Mouse (Mus musculus) forebrain, postnatal 0 days (tissue): ENCODE data around the gene Pitpna. TPM values are rescaled to one million over a fixed set of nuclear protein-coding genes. Genes with fewer than 3 reads are reported as not detected.
A peak's percentile ranks its signal among the peaks of the same experiment; 100 is the strongest.

Source experiments
- ATAC-seq: fragments of 200-750 bp; cut with Nextera tagmentation; 2 replicates; pipeline ENCODE4 v1.8.0; 2017; ENCODE audit warnings: mild to moderate bottlenecking, moderate library complexity
- DNase-seq: peaks from one replicate; pipeline ENCODE4 v3.0.0-alpha.2; 2015
- H3K27ac ChIP-seq: fragments of 300-500 bp; sonication (generic); 2 replicates; pipeline ENCODE4 v1.5.1; 2014; ENCODE audit warnings: low read depth, mild to moderate bottlenecking, antibody characterized with exemption, low read length, moderate library complexity, mixed read lengths
- H3K27me3 ChIP-seq: fragments of 300-500 bp; sonication (generic); 2 replicates; pipeline ENCODE4 v1.6.1; 2014; ENCODE audit warnings: mild to moderate bottlenecking, low read length, mixed read lengths; ENCODE audit not compliant: insufficient read depth
- H3K36me3 ChIP-seq: fragments of 300-500 bp; sonication (generic); 2 replicates; pipeline ENCODE4 v1.6.1; 2014; ENCODE audit warnings: mild to moderate bottlenecking, moderate library complexity; ENCODE audit not compliant: insufficient read depth
- H3K4me1 ChIP-seq: fragments of 300-500 bp; sonication (generic); 2 replicates; pipeline ENCODE4 v1.6.1; 2014; ENCODE audit warnings: antibody characterized with exemption; ENCODE audit not compliant: insufficient read depth
- H3K4me2 ChIP-seq: fragments of 300-500 bp; sonication (generic); 2 replicates; pipeline ENCODE4 v1.6.1; 2014; ENCODE audit warnings: low read depth, mild to moderate bottlenecking, moderate library complexity
- H3K4me3 ChIP-seq: fragments of 300-500 bp; sonication (generic); 2 replicates; pipeline ENCODE4 v1.5.1; 2014; ENCODE audit warnings: low read depth, low read length, mixed read lengths
- H3K9ac ChIP-seq: fragments of 300-500 bp; sonication (generic); 2 replicates; pipeline ENCODE4 v1.6.1; 2014; ENCODE audit warnings: mild to moderate bottlenecking
- H3K9me3 ChIP-seq: fragments of 300-500 bp; sonication (generic); 2 replicates; pipeline ENCODE4 v1.6.1; 2016; ENCODE audit warnings: low read length
- CTCF ChIP-seq: sonication (generic); IDR thresholded peaks from 2 replicates; pipeline ENCODE4 v1.5.1; 2016; ENCODE audit warnings: antibody characterized with exemption, control low read depth, low read depth
- WGBS: fragments of 180-500 bp; shearing (Covaris S2); extraction: QIAGEN DNeasy Blood & Tissue Kit; methylation state at CpG from one replicate; pipeline ENCODE4 v1.1.7; 2014; 5-methylcytosine and 5-hydroxymethylcytosine counted together
- polyA plus RNA-seq: library from polyadenylated mRNA; unstranded; fragments of >200 nt; fragmentation: Nextera tagmentation; extraction: Ambion mirVana; gene quantifications from 2 replicates; pipeline ENCODE4 v1.2.1, GENCODE M21; 2015
- total RNA-seq: library from RNA; depleted of rRNA; stranded (reverse); fragments of >200 nt; gene quantifications from 2 replicates; pipeline ENCODE4 v1.2.3, GENCODE M21; 2014

The Pitpna gene
- total and polyA plus RNA-seq, 2 experiments from 2014 or later, result 95.7 to 101 TPM

- Histone ChIP-seq H3K4me2 (no peak overlapping the region), H3K9ac (no peak overlapping the region), H3K27ac (no peak overlapping the region), H3K4me1 (peaks cover 3% of the 10 kb centered on the region; the same call in 1 of the 2 replicates), H3K27me3 (no peaks in the 10 kb centered on the region), H3K9me3 (no peaks in the 10 kb centered on the region), H3K36me3 (peaks cover 30% of the 10 kb centered on the region), H3K4me3 (no peak overlapping the region)
- no peak for DNase-seq
- ATAC-seq, result no peak
- TF ChIP-seq CTCF, result no peak
- WGBS, result 75% methylated on average over 13 of the region's 14 CpGs
Measured at GRCm38 (mm10) chr11:75571126-75571990, 16.5 kb upstream of the Pitpna start.

- no peak overlapping the region for H3K4me3 ChIP-seq
- H3K4me2 ChIP-seq, result no peak overlapping the region
- no peak overlapping the region; the same call in 1 of the 2 replicates for H3K9ac ChIP-seq
- H3K27me3 ChIP-seq, result no peaks in the 10 kb centered on the region
- WGBS, result 18% methylated on average over 10 of the region's 10 CpGs
- peaks cover 3% of the 10 kb centered on the region; the same call in 1 of the 2 replicates for H3K4me1 ChIP-seq
- no peak for TF ChIP-seq CTCF
- no peak for DNase-seq
- H3K27ac ChIP-seq, result peak overlapping the region; percentile 50; the same call in 1 of the 2 replicates
- peaks cover 24% of the 10 kb centered on the region for H3K36me3 ChIP-seq
- ATAC-seq, result no peak
- no peaks in the 10 kb centered on the region for H3K9me3 ChIP-seq
Measured at GRCm38 (mm10) chr11:75572301-75572791, 15.6 kb upstream of the Pitpna start.

DNA sequence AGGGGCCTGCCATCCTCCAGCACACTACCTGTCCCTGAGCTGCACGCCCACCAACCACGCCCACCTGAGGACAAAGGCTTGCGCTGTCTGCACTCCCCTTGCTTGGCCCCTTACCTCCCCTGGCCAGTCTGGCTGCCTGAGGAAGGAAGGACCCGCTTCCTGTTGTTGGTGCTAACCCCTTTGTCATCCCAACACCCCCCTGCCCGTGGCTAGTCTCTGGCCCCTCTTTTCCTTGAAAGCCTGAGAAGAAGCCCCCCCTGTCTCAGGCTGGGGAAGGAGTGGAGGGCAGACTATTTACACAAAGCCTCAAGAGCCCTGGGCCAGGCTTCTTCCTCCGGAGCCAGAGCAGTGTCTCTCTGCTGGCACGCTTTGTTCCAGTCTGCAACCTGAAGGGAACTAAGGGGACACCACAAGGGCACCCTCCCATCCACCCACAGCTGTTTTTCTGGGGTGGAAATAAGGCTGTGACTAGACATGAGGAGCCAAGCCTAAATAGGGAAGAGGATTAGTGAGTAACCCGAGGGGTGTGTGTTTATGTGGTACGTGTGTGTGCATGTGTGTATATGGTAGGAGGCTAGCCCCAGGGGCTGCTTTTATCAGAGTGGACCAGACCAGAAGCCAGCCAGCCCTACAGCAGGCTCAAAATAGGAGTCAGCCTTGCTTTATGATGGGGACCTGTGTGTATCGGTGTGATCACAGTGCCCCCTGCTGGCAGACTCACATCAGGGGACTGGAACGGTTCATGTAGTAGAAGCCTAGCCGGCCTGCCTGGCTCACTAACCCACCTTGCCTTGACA, 14.8 kb upstream of the Pitpna start:
- Histone ChIP-seq H3K4me1 (peaks cover 3% of the 10 kb centered on the region; the same call in 1 of the 2 replicates), H3K9ac (peak overlapping the region; percentile 25; the same call in 1 of the 2 replicates), H3K9me3 (no peaks in the 10 kb centered on the region), H3K36me3 (peaks cover 22% of the 10 kb centered on the region), H3K4me2 (no peak overlapping the region), H3K4me3 (no peak overlapping the region), H3K27ac (peak overlapping the region; percentile 50; the same call in 1 of the 2 replicates), H3K27me3 (no peaks in the 10 kb centered on the region)
- TF ChIP-seq CTCF, result peak; percentile 95
- DNase-seq (peak; percentile 93), ATAC-seq (peak; percentile 97)
- 5% methylated on average over 12 of the region's 12 CpGs for WGBS

GRCm38 (mm10) chr11:75574378-75575123, 13.3 kb upstream of the Pitpna start:
- Histone ChIP-seq H3K9me3 (no peaks in the 10 kb centered on the region), H3K4me3 (no peak overlapping the region), H3K9ac (no peak overlapping the region), H3K4me2 (no peak overlapping the region), H3K4me1 (peaks cover 3% of the 10 kb centered on the region; the same call in 1 of the 2 replicates), H3K27ac (no peak overlapping the region), H3K36me3 (peaks cover 7% of the 10 kb centered on the region), H3K27me3 (no peaks in the 10 kb centered on the region)
- no peak for TF ChIP-seq CTCF
- DNase-seq (no peak), ATAC-seq (no peak)
- WGBS, result 78% methylated on average over 5 of the region's 5 CpGs

DNA sequence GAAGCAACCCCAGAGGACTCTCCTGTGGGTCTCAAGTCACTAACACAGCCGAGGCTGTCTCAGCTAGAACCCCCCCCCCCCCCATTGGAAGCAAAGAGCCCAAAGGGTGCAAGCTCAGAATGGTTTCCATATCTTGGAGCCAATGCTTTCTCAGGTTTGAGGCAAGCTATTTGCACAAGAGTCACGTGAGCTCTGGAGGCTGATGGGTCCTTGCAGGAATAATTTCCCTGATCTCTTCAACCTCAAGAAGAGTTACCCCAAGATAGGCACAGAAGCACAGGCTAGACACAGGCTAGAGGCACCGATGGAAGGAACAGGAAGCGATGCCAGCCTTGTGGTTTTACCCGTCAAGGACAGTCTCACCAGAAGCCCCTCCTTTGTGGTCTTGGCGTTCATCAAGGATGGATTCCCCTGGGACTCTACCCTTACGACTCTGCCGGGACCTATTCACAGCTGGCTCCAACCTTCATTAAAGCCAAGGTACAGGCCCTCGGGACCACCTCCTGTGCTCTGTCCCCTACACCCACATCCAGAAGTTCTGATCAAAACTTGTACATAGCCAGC, 12.3 kb upstream of the Pitpna start:
- H3K27ac ChIP-seq, result no peak overlapping the region
- H3K36me3 ChIP-seq, result peaks cover under 1% of the 10 kb centered on the region; the same call in 1 of the 2 replicates
- no peak overlapping the region for H3K4me3 ChIP-seq
- H3K9me3 ChIP-seq, result no peaks in the 10 kb centered on the region
- no peak for TF ChIP-seq CTCF
- H3K4me2 ChIP-seq, result no peak overlapping the region
- DNase-seq, result no peak
- peaks cover 3% of the 10 kb centered on the region; the same call in 1 of the 2 replicates for H3K4me1 ChIP-seq
- no peak overlapping the region for H3K9ac ChIP-seq
- no peak for ATAC-seq
- H3K27me3 ChIP-seq, result no peaks in the 10 kb centered on the region
- WGBS, result 80% methylated on average over 9 of the region's 9 CpGs

GRCm38 (mm10) chr11:75578609-75579008, 9.3 kb upstream of the Pitpna start:
- Histone ChIP-seq H3K4me1 (no peaks in the 10 kb centered on the region), H3K4me2 (no peak overlapping the region), H3K9ac (no peak overlapping the region), H3K27ac (no peak overlapping the region), H3K4me3 (no peak overlapping the region), H3K9me3 (no peaks in the 10 kb centered on the region), H3K36me3 (no peaks in the 10 kb centered on the region), H3K27me3 (no peaks in the 10 kb centered on the region)
- 85% methylated on average over 5 of the region's 5 CpGs for WGBS
- no peak for TF ChIP-seq CTCF
- no peak for ATAC-seq
- no peak for DNase-seq
